ENCODE assay signal across 15 mouse cellular contexts in genomic region chr11:113230410-113231132, GRCm38 (mm10).
DNase-seq lines count a peak whose midpoint lies in the region; ATAC-seq and TF ChIP-seq lines count a peak whose summit lies in the region.
"Had no signal": no experiment of that assay in that cellular context is flagged by ENCODE, and none has a peak within 500 bp of the region (broad histone marks: within the 10 kb centered on the region; RNA-seq: fewer than 3 reads in every experiment).

No protein-coding gene starts in this region.

- ATAC-seq in midbrain, embryonic 15.5 days (replicated peaks) = no peak
- ATAC-seq in forebrain, embryonic 14.5 days = peak; percentile 57; the same call in 1 of the 2 replicates
- ATAC-seq in hindbrain, postnatal 0 days = peak; percentile 68
- ATAC-seq in neural tube, embryonic 14.5 days (ENCODE audit: low read depth) = peak; percentile 63; the same call in 1 of the 2 replicates
- ATAC-seq: lung, postnatal 0 days had no signal

- H3K27me3 ChIP-seq in midbrain, embryonic 10.5 days (ENCODE audit: low read depth, poor library complexity, severe bottlenecking) = peaks cover 66% of the 10 kb centered on the region
- peaks cover 17% of the 10 kb centered on the region; the same call in 1 of the 2 replicates for H3K27me3 ChIP-seq in midbrain, embryonic 15.5 days (replicated peaks)
- no peaks in the 10 kb centered on the region for H3K27me3 ChIP-seq in forebrain, embryonic 14.5 days (replicated peaks; ENCODE audit: control insufficient read depth, insufficient read depth, low read length)
- H3K27me3 ChIP-seq in hindbrain, postnatal 0 days (ENCODE audit: insufficient read depth, low read length) = no peaks in the 10 kb centered on the region
- H3K27me3 ChIP-seq in neural tube, embryonic 14.5 days (ENCODE audit: control insufficient read depth, insufficient read depth, low read length) = no peaks in the 10 kb centered on the region
- 0 out of 2 replicates have a peak, but pooled peaks cover 10% of the 10 kb centered on the region for H3K27me3 ChIP-seq in heart, embryonic 10.5 days (ENCODE audit: insufficient read depth, poor library complexity, severe bottlenecking)
- H3K27me3 ChIP-seq: limb, embryonic 12.5 days had no signal

- H3K9me3 ChIP-seq in midbrain, embryonic 10.5 days (replicated peaks) = no peaks in the 10 kb centered on the region
- H3K9me3 ChIP-seq in midbrain, embryonic 15.5 days = no peaks in the 10 kb centered on the region
- no peaks in the 10 kb centered on the region for H3K9me3 ChIP-seq in forebrain, embryonic 14.5 days (replicated peaks; ENCODE audit: control insufficient read depth, low read length)
- H3K9me3 ChIP-seq in hindbrain, postnatal 0 days (ENCODE audit: low read length) = no peaks in the 10 kb centered on the region
- no peaks in the 10 kb centered on the region for H3K9me3 ChIP-seq in neural tube, embryonic 14.5 days (ENCODE audit: control insufficient read depth, low read length)
- H3K9me3 ChIP-seq in heart, embryonic 10.5 days = no peaks in the 10 kb centered on the region
- H3K9me3 ChIP-seq: limb, embryonic 12.5 days had no signal

- no peak for TF ChIP-seq CTCF in hindbrain, postnatal 0 days (IDR thresholded peaks at IDR 0.05; ENCODE audit: low read depth)

- H3K4me1 ChIP-seq in midbrain, embryonic 10.5 days = peaks cover 28% of the 10 kb centered on the region
- H3K4me1 ChIP-seq in midbrain, embryonic 15.5 days = peaks cover 12% of the 10 kb centered on the region
- H3K4me1 ChIP-seq in forebrain, embryonic 14.5 days (ENCODE audit: control insufficient read depth, insufficient read depth, low read length) = peaks cover 11% of the 10 kb centered on the region
- H3K4me1 ChIP-seq in hindbrain, postnatal 0 days (ENCODE audit: insufficient read depth, low read length) = no peaks in the 10 kb centered on the region
- peaks cover 7% of the 10 kb centered on the region for H3K4me1 ChIP-seq in neural tube, embryonic 14.5 days (ENCODE audit: control insufficient read depth, insufficient read depth, low read length)
- H3K4me1 ChIP-seq in heart, embryonic 10.5 days = peaks cover 11% of the 10 kb centered on the region

- H3K27ac ChIP-seq in midbrain, embryonic 10.5 days (replicated peaks) = no peak overlapping the region; the same call in 1 of the 2 replicates
- no peak overlapping the region for H3K27ac ChIP-seq in midbrain, embryonic 15.5 days
- no peak overlapping the region for H3K27ac ChIP-seq in forebrain, embryonic 14.5 days (ENCODE audit: low read depth, low read length)
- no peak overlapping the region for H3K27ac ChIP-seq in hindbrain, postnatal 0 days
- no peak overlapping the region for H3K27ac ChIP-seq in neural tube, embryonic 14.5 days (ENCODE audit: low read depth, low read length)
- no peak overlapping the region for H3K27ac ChIP-seq in heart, embryonic 10.5 days
- H3K27ac ChIP-seq: heart, adult 2 months; limb, embryonic 12.5 days; liver, embryonic 14.5 days had no signal

- 69% methylated on average over 6 of the region's 6 CpGs for WGBS in midbrain, embryonic 10.5 days
- WGBS in midbrain, embryonic 15.5 days = 44% methylated on average over 6 of the region's 6 CpGs
- WGBS in forebrain, embryonic 14.5 days = 63% methylated on average over 6 of the region's 6 CpGs
- 48% methylated on average over 6 of the region's 6 CpGs for WGBS in hindbrain, postnatal 0 days
- WGBS in neural tube, embryonic 14.5 days = 12% methylated on average over 6 of the region's 6 CpGs
- 69% methylated on average over 6 of the region's 6 CpGs for WGBS in heart, embryonic 10.5 days

- no peak overlapping the region for H3K4me3 ChIP-seq in midbrain, embryonic 10.5 days
- no peak overlapping the region for H3K4me3 ChIP-seq in midbrain, embryonic 15.5 days
- H3K4me3 ChIP-seq in forebrain, embryonic 14.5 days (ENCODE audit: low read depth, low read length) = no peak overlapping the region
- no peak overlapping the region for H3K4me3 ChIP-seq in hindbrain, postnatal 0 days (ENCODE audit: low read length)
- H3K4me3 ChIP-seq in neural tube, embryonic 14.5 days (ENCODE audit: low read depth, low read length) = no peak overlapping the region
- no peak overlapping the region for H3K4me3 ChIP-seq in heart, embryonic 10.5 days
- H3K4me3 ChIP-seq: erythroblast, embryonic 14.5 days; heart, adult 2 months; limb, embryonic 12.5 days had no signal

- peak; percentile 34 for DNase-seq in midbrain, embryonic 10.5 days (ENCODE audit: low spot score)
- DNase-seq in forebrain, embryonic 14.5 days (ENCODE audit: low spot score) = peak; percentile 18
- peak; percentile 36 for DNase-seq in hindbrain, postnatal 0 days (ENCODE audit: low spot score)
- no peak for DNase-seq in heart, embryonic 10.5 days (ENCODE audit: low spot score)
- DNase-seq in c-Kit-positive CD71-positive TER-119-positive erythroid progenitor cells, embryonic 14.5 days (ENCODE audit: low spot score) = no peak
- DNase-seq: cerebellum, adult 2 months; heart, adult 2 months; kidney, adult 9 months; thymus, postnatal 36 days had no signal

- no peak overlapping the region for H3K9ac ChIP-seq in midbrain, embryonic 15.5 days
- no peak overlapping the region for H3K9ac ChIP-seq in forebrain, embryonic 14.5 days (ENCODE audit: low read length)
- no peak overlapping the region for H3K9ac ChIP-seq in hindbrain, postnatal 0 days (replicated peaks; ENCODE audit: low read length)
- no peak overlapping the region for H3K9ac ChIP-seq in neural tube, embryonic 14.5 days (replicated peaks; ENCODE audit: low read depth, low read length)
- H3K9ac ChIP-seq: limb, embryonic 12.5 days; liver, embryonic 14.5 days had no signal

- no peaks in the 10 kb centered on the region for H3K36me3 ChIP-seq in midbrain, embryonic 10.5 days
- no peaks in the 10 kb centered on the region for H3K36me3 ChIP-seq in midbrain, embryonic 15.5 days (replicated peaks)
- no peaks in the 10 kb centered on the region for H3K36me3 ChIP-seq in forebrain, embryonic 14.5 days (ENCODE audit: control insufficient read depth, insufficient read depth, low read length)
- H3K36me3 ChIP-seq in hindbrain, postnatal 0 days (ENCODE audit: insufficient read depth, low read length) = no peaks in the 10 kb centered on the region
- H3K36me3 ChIP-seq in neural tube, embryonic 14.5 days (ENCODE audit: control insufficient read depth, insufficient read depth, low read length) = no peaks in the 10 kb centered on the region
- H3K36me3 ChIP-seq in heart, embryonic 10.5 days = no peaks in the 10 kb centered on the region
- H3K36me3 ChIP-seq: limb, embryonic 12.5 days had no signal

- H3K4me2 ChIP-seq in midbrain, embryonic 15.5 days = no peak overlapping the region
- H3K4me2 ChIP-seq in forebrain, embryonic 14.5 days (ENCODE audit: low read length) = no peak overlapping the region
- H3K4me2 ChIP-seq in hindbrain, postnatal 0 days (ENCODE audit: low read depth, low read length) = no peak overlapping the region
- H3K4me2 ChIP-seq in neural tube, embryonic 14.5 days (ENCODE audit: low read depth, low read length) = no peak overlapping the region
- H3K4me2 ChIP-seq: limb, embryonic 12.5 days had no signal

Comparison
In these comparisons a context has a peak if more than half of its experiments do, and no peak if none do; other contexts are left out.
1. DNase-seq: peak in midbrain, embryonic 10.5 days (single experiment), forebrain, embryonic 14.5 days (single experiment) and hindbrain, postnatal 0 days (single experiment); none in heart, embryonic 10.5 days (single experiment) and c-Kit-positive CD71-positive TER-119-positive erythroid progenitor cells, embryonic 14.5 days (single experiment).